Mouse (Mus musculus): ENCODE data around the gene Ggt1.

Gene Ggt1

DNA sequence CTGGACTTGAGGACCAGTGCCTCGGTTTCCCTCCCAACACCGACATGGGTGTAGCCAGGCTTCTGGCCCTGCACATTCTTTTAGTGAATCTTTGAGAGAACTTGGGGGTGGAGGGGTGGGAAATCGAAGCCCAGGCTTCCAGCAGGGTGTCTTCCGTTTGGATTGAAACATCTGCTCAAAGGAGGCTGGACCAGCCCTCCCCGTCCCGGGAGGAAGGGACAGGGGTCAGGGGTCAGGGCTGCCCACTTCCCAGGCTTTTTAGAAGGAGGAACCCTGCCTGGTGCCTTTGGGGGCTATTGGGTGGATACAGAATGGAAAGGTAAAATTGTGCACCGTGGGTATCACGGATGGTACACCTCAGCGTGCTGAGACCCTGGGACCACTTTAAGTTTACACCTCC lies 10.5 kb downstream of the Ggt1 start:
- no peak for DNase-seq (ENCODE audit: low spot score in 2 of 2)

DNA sequence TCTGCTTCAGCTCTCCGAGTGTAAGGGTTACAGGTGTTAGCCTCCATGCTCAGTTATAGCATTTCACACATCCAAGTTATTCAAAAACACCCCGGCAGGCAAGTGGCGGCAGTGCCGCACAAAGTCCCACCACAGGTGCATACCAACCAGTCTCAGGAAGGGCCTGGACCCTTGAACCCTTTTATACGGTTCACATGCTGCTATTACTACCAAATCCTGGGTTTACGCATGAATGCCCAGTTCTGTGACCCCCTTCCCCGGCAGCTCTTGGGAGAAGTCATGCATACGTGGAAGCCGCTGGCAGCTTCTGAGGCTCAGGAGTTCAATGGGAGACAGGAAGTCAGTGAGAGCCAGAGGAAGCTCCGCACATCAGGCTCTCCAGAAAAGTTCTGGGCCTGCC lies 11.8 kb downstream of the Ggt1 start:
- DNase-seq (ENCODE audit: low spot score in 2 of 2): no peak

DNA sequence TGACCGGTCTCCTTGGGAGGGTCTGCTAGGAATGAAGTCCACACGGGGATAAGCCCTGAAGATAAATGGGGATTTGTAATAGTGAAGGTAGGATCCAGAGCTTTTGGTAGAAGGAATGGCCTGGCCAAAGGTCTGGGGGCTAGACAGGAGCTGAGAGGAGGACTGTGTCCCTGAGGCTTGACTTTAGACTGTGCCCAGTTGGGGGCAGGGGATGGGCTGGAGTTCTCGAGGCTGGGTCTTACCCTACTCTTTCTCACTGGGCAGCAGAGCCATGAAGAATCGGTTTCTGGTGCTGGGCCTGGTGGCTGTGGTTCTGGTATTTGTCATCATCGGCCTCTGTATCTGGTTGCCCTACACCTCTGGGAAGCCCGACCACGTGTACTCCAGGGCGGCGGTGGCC lies 12.6 kb downstream of the Ggt1 start:
- no peak for DNase-seq (ENCODE audit: low spot score in 2 of 2)

DNA sequence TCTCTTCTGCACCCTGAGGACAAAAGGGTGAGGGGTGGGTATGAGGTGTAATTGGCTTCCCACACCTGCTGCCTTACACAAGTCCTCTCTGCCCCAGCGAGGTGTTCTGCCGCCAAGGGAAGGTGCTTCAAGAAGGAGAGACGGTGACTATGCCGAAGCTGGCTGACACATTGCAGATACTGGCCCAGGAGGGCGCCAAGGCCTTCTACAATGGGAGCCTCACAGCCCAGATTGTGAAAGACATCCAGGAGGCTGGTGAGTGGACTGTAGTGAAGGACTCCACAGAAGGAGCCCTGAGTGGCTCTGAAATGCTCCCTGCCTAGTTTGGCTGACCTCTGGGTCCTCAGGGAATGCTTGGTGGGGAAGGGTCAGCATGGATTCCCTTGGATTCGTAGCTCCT lies 17.7 kb downstream of the Ggt1 start:
- no peak for DNase-seq (ENCODE audit: low spot score in 2 of 2)

DNA sequence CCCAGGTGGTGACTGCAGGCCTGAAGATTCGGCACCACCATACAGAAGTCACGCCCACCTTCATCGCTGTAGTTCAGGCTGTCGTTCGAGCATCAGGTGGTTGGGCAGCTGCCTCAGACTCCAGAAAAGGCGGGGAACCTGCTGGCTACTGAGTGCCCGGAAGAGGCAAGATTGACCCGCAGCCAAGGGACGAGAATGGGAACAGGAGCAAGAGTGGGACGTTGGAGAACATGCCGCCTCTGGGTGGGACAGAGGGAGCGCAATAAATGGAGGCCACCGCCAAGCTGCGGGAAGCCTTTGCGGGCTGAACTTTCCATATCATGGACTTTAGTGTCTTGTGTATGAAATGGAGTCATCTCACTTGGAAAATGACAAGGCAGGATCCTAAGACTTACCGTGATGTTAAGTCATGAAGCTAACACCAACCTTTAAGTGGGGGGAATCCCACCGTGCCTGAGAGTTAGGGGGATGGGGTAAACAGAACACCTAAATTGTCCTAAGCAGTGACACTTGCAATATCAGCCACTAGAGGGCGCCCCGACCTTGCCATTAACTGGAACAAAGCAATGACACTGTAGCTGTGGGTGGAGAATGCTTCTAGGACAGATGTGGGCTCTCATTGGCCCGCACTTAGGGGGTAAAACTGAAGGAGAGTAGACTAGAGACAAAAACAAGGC lies 24.6 kb downstream of the Ggt1 start:
- DNase-seq (ENCODE audit: low spot score in 2 of 2): peak; percentile 80 to 87

DNA sequence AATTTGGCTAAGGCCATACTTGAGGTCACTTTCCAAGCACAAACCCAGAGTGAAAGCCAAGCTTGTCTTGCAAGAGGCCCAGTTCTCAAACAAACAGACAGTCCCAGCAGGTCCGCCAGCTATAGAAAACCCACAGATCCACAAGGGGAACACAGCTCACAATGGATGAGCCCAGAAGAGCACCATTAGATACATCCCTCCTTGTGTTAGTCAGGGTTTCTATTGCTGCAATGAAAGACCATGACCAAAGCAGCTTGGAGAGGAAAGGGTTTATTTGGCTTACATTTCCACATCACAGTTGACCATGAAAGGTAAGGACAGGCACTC lies 25.1 kb downstream of the Ggt1 start:
- DNase-seq (ENCODE audit: low spot score in 2 of 2): no peak

DNA sequence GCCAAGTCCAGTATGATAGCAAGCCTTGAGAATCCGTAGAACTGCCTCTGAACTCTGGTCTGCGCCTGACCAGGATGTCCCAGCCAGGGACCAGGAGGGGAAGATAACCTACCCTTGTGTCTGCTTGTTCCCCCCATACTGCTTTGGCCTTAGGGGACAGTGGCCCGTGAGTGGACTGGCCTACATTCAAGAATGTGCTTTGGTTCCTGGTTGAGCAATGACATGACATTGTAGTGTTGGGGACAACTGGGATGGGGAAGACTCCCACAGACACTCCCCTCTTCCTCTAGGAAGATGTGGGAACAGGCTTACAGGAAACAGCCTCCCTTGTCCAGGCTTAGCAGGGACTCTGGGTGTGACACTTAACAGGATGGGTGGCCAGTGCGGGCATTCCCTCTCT lies 26.4 kb downstream of the Ggt1 start:
- no peak for DNase-seq (ENCODE audit: low spot score in 2 of 2)

DNA sequence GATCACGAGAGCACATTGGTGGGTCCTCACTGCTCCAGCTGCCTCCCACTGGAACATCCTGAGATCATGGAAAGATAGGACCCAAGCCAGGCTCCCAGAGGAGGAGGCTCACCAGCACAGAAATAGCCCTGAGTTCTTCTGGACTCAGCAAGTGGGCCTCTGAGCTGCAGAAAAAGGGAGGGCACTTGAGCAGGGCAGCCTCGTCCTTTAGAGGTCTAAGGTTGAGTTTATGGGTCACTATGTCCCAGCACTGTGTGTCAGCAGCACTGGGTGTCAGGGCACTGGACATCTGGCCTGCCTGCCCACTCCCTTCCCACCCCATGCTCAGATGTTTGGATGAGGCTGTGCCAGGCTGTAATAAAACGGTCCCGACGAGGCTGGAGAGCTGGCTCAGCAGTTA lies 26.9 kb downstream of the Ggt1 start:
- DNase-seq (ENCODE audit: low spot score in 2 of 2): no peak

DNA sequence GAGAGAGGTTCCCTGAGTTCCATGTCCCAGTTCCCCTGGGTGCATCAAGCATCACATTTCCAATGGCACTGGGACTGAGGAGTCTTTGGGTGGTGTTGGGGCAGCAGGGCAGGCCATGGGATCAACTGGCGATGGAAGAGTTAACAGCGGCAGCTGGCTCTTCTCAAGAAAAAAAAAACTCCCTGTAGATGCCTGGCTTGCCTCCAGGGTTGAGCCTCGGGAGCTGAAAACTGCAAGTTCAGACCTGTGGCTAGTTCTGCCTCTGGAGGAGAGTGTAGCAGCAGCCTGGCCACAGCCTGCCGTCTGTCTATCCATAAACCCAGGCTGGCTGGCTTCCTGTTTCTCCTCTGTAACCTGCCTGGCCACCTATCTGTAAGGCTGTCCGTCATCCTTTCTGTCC lies 27.7 kb downstream of the Ggt1 start, which contains the start of gene Ggt5:
Gene Ggt5, plus strand, starts transcription at position 212 of the 400 bp plus-strand sequence.
- peak in 1 of 2 experiments; percentile 35 for DNase-seq (ENCODE audit: low spot score in 2 of 2)

DNA sequence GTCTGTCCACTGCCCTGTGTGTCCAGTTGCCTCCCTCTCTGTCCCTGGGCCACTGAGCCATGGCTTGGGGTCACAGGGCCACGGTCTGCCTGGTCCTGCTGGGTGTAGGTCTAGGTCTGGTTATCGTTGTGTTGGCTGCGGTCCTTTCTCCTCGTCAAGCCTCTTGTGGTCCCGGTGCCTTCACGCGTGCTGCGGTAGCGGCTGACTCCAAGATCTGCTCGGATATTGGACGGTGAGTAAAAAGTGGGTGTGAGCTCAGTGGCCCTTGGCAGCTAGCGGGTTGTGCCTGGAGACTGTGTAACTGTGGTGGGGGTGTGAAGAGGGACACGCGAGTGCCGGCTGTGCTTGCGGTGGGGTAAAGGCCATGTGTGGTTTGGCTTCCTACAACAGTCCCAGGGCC lies 28.2 kb downstream of the Ggt1 start:
- peak; percentile 17 to 29 for DNase-seq (ENCODE audit: low spot score in 2 of 2)

DNA sequence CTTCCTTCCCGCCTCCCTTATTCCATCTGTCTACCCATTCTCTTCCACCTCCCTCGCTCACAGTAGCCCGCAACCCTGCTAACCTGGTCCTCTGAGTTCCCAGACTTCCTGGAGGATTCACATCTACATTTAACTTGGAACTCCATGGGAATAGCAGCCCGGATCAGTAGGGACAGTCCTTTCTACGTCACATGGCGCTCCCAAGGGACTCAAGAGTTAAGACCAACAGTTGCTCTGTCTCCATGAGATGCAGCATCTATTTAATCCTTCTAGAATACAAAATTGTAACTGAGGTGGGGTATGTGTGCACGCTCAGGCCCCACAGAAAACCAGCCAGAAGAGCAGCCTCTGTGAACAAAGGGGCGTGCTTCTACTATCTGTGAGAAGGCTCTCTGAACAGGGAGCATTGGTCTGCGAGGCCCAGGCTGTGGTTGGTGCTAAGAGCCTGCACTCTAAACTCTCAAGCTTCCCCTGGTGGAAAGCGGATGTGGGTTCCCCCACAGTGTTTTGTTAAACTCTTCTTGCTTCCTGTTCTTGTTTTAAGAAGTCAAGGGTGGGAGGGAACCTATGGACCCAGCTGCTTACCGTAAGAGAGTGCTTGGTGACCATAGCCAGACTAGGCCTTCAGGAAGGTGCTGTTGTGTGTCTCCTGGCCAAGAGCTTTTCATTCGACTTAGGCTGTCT lies 29.9 kb downstream of the Ggt1 start:
- DNase-seq (ENCODE audit: low spot score in 2 of 2): peak; percentile 95 to 96

DNA sequence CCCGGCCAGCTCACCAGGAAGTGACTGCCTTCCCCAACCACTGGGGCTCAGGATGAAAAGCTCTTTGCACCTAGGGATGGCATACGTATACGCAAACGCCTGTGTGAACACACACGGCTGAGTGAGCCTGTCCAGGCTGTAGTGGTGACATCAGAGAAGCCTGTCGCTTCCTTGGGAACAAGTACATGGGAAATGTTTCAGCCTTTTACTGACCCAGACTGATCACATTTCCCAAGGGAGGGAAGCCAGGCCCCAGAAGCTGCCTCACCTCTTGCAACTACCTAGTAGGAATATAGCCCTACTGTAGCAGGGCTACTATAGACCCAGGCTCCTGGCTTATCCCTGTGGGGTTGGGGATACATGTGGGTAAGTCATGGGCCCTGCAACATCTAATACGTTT lies 31.2 kb downstream of the Ggt1 start:
- DNase-seq (ENCODE audit: low spot score in 2 of 2): no peak

DNA sequence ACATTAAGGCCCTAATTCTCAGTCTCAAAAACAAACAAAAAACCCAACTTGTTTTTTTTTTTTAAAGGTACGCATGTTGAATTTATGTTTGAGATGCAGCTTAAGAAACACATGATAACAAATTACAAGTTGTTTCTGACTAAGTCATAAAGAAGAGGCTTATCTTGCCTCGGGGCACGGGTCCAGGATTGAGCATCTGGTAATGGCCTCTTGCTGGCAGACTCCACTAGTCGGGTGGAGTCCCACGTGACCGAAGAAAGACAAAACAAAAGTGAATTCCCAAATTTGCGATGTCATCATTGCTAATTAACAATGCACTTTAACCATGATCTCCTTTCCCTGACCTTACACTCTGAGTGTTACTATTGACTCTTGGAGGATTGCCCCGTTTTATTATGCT lies 34.6 kb downstream of the Ggt1 start:
- no peak for DNase-seq (ENCODE audit: low spot score in 2 of 2)

DNA sequence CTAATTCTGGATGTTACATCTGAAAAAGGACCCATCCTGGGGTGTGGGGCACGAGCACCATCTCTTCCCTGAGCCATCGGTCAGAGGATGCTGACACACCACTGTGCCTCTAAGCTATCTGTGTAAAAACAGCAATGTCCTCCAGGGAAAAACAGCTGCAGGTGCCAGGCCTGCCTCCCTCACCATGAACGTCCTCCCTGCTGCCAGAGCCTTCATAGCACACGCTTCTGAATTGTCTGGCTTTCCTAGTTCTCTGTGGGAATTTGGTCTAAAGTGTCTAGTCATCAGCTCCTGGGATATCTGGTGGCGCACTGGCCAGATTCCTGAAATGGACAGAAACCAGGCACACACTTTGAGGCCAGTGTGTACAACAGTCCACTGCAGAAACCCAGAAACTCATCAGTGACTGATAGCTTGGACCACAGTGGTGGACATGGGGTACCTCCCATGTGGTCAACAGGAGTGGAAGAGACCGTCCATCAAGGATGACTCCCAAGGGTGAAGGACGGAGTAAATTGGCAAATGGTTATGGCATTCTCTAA lies 38.9 kb downstream of the Ggt1 start:
- DNase-seq (ENCODE audit: low spot score in 2 of 2): no peak

DNA sequence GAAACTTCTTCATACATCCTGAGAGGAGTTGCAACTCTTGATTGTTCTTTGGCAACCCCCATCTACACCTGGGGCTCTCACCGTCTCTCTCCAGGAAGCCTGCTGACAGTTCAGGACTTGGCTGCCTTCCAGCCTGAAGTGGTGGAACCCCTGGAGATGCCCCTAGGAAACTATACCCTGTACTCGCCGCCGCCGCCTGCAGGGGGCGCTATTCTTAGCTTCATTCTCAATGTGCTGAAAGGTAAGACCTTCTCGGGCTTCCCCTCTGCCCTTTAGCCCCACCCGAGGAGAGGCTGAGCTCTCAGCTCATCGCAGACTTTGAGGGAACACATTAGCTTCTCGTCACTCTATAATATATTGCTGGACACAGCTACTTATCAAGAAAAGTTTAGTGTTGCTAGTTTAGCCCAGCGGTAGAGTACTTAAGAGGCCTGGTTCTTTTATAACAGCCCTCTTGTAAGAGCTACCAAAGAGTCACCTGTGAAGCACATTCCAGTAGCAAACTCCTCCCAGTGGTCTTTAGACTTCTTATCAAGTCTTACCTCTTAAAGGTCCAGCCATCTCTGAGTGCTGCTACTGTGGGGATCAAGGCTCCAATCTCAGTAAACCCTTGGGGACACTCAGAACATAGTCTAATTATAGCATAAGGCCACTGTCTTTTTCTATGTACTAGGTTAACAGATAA lies 43.9 kb downstream of the Ggt1 start:
- DNase-seq (ENCODE audit: low spot score in 2 of 2): no peak

DNA sequence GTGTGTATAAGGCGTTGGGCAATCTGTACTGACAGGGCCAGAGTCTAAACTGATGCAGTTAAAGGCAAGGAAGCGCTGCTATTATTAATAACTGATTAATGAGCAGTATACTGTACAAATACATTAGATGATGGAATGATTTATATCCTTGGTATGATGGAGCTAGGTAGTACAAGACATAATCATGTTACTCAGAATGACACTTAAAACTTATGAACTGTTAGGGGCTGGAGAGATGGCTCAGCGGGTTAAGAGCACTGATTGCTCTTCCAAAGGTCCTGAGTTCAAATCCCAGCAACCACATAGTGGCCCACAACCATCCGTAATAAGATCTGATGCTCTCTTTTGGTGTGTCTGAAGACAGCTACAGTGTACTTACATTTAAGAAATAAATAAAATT lies 45.8 kb downstream of the Ggt1 start:
- DNase-seq (ENCODE audit: low spot score in 2 of 2): no peak

DNA sequence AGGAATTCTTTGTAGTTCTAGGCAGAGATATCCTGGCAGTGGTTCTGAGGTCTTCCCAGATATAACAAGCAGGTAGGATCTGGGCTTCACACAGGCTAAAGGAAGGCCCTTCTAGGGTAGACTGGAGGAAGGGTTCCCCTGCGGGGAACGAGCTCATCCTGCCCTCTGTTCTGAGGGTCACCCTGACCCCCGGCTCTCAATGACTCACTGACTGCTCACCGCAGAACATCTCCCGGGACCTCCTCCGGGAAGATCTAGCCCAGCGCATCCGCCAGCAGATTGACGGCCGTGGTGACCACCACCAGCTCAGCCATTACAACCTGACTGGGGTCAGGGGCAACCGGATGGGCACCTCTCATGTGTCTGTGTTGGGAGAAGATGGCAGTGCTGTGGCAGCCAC lies 47.6 kb downstream of the Ggt1 start:
- no peak for DNase-seq (ENCODE audit: low spot score in 2 of 2)

DNA sequence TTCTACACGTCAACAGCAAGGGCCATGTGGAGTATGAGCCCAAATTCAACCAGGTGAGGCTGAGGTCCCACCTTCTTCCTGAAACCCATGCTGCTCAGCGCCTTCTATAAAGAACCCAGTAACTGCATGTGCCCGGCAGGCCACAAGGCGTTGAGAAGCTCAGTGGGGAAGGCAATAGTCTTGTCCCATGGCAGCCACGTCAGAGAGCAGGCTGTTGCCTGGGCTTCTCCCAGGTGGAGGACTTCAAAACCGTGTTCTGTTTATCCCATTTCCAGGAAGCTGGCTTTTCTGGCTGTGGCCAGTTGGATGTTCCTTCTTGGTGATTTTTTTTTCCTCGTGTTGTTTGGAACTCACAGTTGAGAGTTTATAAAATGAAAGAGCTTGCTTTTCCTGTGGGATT lies 49.1 kb downstream of the Ggt1 start:
- no peak for DNase-seq (ENCODE audit: low spot score in 2 of 2)

DNA sequence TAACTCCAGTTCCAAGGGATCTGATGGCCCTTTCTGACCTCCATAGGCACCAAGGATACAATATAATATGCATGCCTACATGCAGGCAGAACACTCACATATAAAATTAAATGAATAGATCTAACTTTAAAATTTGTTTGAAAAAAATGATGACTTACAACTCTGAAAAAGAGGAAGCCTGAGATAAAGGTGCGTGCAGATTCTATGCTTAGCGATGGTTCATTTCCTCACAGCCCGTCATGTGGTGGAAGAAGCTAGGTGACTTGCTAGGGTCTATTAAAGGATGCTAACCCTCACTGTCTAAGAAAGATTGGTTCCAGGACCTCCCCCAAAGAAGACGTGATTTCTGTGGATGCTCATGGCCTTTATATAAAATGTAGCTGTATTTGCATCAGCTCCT lies 54.6 kb downstream of the Ggt1 start:
- DNase-seq (ENCODE audit: low spot score in 2 of 2): no peak

DNA sequence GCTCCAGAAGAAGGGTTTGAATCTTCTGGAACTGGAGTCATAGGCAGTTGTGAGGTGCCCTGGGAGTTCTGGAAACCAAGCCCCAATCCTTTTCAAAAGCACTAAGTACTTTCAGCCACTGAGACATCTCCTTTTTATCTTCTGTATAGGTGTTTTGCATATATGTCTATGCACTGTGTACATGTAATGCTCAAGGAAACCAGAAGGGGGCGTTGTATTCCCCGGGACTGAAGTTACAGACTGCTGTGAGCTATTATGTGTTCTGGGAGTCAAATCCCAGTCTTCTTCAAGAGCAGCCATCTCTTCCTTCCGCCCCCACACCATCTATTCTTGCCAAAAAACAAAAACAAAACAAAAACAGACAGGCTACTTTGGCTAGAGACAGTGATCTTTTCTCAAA lies 59.4 kb downstream of the Ggt1 start:
- no peak for DNase-seq (ENCODE audit: low spot score in 2 of 2)

DNA sequence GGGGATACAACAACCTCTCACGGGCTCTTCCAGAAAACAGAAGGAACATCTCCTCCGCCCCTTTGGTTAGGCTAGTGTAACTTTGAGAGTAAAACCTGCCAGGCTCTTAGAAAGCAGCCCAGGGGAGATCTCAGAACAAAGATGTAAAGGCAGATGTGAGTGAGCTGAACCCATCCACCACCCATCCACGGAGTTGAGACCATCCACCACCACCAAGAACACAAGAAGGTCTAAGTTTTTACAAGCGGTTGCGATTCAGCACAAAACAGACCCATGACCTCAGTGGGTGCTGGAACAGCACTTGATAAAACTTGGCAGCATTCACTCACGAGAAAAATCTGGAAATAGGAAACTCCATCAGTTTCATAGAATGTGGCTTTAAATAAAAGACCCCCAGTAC lies 64.5 kb downstream of the Ggt1 start:
- no peak for DNase-seq (ENCODE audit: low spot score in 2 of 2)

DNA sequence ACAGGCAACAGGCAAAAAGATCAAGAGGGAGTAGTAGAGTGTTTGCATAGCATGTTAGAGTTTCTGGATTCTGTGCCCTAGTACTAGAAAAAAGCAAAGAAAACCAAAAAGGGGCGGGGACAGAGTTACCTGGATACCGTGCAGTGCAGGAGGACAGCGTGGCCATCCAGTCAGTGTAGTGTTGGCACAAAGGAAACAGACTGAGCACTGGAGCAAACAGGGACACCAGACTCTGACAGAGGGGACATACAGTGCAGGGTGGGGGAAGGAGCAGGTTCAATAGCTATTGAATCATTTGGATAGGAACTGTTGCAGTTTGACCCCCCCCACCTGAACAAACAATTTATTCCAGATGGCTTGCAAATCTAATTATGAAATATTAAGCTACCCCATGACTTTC lies 65.6 kb downstream of the Ggt1 start:
- no peak for DNase-seq (ENCODE audit: low spot score in 2 of 2)

DNA sequence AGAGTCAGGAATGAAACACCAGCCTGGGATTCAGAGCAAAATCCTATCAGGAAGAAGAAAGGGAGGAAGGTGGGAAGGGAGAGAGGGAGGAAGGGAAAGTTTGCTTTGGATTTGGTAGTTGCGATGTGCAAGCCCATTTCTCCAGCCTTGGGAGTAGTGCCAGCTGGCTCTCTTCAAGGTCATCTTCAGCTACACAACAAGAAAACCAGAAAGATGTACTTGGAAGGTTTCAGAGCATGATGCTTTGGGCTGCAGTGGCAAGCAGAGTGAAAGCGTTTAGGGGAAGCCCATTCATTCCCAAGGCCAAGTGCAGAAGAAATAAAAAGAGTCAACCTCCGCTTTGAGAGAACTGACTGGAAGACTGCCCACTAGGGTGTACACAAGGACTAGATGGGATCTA lies 66.1 kb downstream of the Ggt1 start:
- no peak for DNase-seq (ENCODE audit: low spot score in 2 of 2)
